Mouse (Mus musculus) cerebellum, adult 2 months (tissue): ENCODE measurements around the gene Zfp981. TPM values are rescaled to one million over a fixed set of nuclear protein-coding genes. Genes with fewer than 3 reads are reported as not detected.
"Not testable (repeated sequence)": the region's sequence is repeated elsewhere in the genome, so short reads cannot be mapped to it uniquely, and the experiment has no call there.

ENCODE experiments used
- DNase-seq, 2 experiments: peaks; one replicate each; pipeline ENCODE4 v3.0.0; 2021
- H3K27ac ChIP-seq: fragments of 200-500 bp; 2 replicates; pipeline ENCODE4 v1.5.1; 2012; ENCODE audit warnings: low read length, control low read depth, inconsistent platforms; ENCODE audit not compliant: insufficient read depth
- H3K27me3 ChIP-seq: fragments of 200-500 bp; 2 replicates; pipeline ENCODE4 v1.6.1; 2012; ENCODE audit warnings: inconsistent platforms, mild to moderate bottlenecking, low read length, moderate library complexity; ENCODE audit not compliant: control insufficient read depth, insufficient read depth
- H3K4me1 ChIP-seq: fragments of 200-500 bp; 2 replicates; pipeline ENCODE4 v1.6.1; 2011; ENCODE audit warnings: low read length; ENCODE audit not compliant: control insufficient read depth, insufficient read depth
- H3K4me3 ChIP-seq: fragments of 200-500 bp; replicated peaks from 2 replicates; pipeline ENCODE3; 2011; ENCODE audit warnings: mild to moderate bottlenecking, low read depth, low read length, control low read depth; ENCODE audit not compliant: insufficient read depth
- CTCF ChIP-seq: fragments of 200-500 bp; IDR thresholded peaks from 2 replicates; pipeline ENCODE4 v1.5.1; 2011; ENCODE audit warnings: low read depth, mild to moderate bottlenecking, control low read depth, low read length, moderate library complexity, borderline replicate concordance; ENCODE audit not compliant: insufficient read depth
- POLR2A ChIP-seq: fragments of 200-500 bp; IDR thresholded peaks from 2 replicates; pipeline ENCODE4 v1.6.1; 2011; ENCODE audit warnings: low read length, control low read depth, borderline replicate concordance; ENCODE audit not compliant: insufficient read depth
- WGBS: fragments of 180-500 bp; shearing (Covaris S2); methylation state at CpG from one replicate; pipeline ENCODE4 v1.1.7; 2018; 5-methylcytosine and 5-hydroxymethylcytosine counted together
- polyA plus RNA-seq: library from polyadenylated mRNA; depleted of rRNA; stranded (reverse); fragments of >200 nt; gene quantifications from 2 replicates; pipeline ENCODE4 v1.2.3, GENCODE M21; 2012; rRNA removed

Gene Zfp981
- polyA plus RNA-seq = 0.08 and 0.11 TPM in 2 replicates

DNA sequence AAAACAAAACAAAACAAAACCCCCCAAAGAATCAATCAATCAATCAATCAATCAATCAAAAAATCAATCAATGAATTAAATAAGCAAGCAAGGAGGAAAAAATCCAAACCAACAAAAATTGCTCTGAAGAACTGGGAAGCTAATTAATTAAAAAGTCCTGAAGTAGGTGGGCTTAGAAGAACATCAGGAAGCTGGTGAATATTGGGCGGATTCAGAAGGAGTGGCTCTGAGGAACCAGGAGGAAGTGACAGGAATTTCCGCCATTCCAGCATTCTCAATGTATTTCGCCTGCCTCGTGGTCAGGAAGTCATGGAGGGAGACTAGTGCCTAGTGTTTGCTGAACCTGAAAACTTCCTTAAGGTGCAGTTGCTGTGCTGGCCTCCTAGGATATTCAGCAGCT lies at the start of gene Zfp981:
Zfp981 (plus strand) TSS at position 301 of the 400 bp plus-strand sequence.
- 81% methylated on average over 4 of the region's 4 CpGs for WGBS
- H3K4me3 ChIP-seq, H3K4me1 ChIP-seq: not testable (repeated sequence)

GRCm38 (mm10) chr4:146452576-146452975 lies 49.3 kb upstream of the Zfp981 start:
- 74% methylated on average over 2 of the region's 2 CpGs for WGBS
- not testable (repeated sequence) for H3K27ac ChIP-seq, H3K4me3 ChIP-seq, H3K27me3 ChIP-seq, H3K4me1 ChIP-seq, DNase-seq

More for the DNA sequence above, at the start of gene Zfp981:
- DNase-seq, H3K27ac ChIP-seq, H3K27me3 ChIP-seq: not testable (repeated sequence)

- not testable (repeated sequence) for H3K4me1 ChIP-seq, H3K27me3 ChIP-seq, H3K27ac ChIP-seq, H3K4me3 ChIP-seq, DNase-seq
- 27% methylated on average over 1 of the region's 1 CpGs for WGBS
Measured at GRCm38 (mm10) chr4:146454170-146454569, 47.7 kb upstream of the Zfp981 start.

DNA sequence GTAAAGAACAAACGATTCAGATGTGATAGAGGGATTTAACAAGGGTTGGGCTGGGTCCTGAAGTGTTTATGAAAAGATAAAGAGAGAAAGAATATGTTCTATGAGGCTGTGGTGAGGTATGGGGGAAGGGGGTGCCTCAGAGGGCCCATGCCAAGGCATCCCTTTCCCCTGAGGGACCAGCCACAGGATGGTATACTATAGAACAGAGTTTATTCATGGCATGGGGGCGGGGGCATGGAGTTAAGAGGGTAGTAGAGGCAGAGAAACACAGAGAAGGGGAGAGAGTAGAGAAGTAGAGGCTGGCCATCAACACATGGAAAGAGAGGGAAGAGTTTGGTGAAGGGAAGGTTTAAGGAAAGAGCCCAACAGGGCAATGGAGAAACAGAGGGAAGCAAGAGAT lies 46.9 kb upstream of the Zfp981 start:
- Histone ChIP-seq H3K27me3 (no peaks in the 10 kb centered on the region), H3K4me3 (no peak overlapping the region), H3K27ac (no peak overlapping the region), H3K4me1 (no peaks in the 10 kb centered on the region)
- DNase-seq = no peak
- no peak for TF ChIP-seq POLR2A
- TF ChIP-seq CTCF = no peak
- WGBS = 23% methylated on average over 2 of the region's 2 CpGs

DNA sequence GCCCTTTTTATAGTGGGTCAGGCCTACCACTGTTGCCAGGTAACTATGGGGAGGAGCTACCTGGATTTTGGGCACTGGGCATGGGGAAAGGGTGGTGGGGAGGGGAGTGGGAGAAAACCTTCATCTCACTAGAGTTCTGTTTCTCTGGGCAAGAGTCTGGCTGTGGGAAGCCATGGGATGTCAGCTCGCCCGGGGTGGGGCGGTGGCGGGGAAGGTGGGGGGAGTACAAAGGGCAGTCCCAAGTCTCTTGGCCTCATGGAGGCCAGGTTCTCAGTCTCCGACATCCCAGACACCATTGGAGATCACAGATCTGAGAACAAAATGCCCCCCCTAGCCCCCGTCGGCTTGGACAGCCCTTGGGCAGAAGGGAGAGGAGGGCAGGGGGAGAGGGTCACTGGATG lies 46.5 kb upstream of the Zfp981 start:
- Histone ChIP-seq H3K4me1 (no peaks in the 10 kb centered on the region), H3K27me3 (no peaks in the 10 kb centered on the region), H3K27ac (no peak overlapping the region), H3K4me3 (no peak overlapping the region)
- WGBS = 91% methylated on average over 7 of the region's 7 CpGs
- no peak for TF ChIP-seq POLR2A
- no peak for DNase-seq

DNA sequence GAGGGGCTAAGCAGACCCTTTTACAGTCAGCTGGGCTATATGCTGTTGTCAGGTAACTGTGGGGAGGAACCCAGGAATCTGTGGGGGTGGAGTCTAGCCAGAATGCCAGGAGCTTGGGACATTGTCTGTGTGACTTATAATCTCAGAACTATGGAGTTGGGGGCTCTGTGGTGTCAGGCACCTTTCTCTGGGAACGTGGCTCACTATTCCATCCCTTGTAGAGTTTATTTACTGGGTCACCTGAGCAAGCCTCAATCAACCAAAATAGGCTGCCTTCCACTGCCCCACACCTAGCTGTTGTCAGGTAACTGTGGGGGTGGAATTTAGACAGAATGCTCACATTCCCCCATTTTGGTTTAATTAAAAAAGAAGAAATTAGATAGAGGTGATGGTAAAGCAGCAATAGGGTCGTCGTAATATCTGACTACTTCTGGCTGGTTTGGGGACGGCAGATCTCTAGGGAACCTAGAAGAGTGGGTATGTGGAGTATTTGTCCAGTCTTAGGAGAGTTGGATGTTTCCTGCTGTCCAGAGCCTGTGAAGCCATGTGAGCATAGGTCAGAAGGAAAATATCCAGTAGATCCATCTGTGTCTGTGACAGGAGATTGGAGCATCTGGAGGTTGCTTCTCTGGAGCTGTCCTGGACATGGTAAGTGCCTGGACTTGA lies 45.6 kb upstream of the Zfp981 start:
- H3K27me3 ChIP-seq = no peaks in the 10 kb centered on the region
- DNase-seq = no peak
- 58% methylated on average over 4 of the region's 4 CpGs for WGBS
- no peak overlapping the region for H3K27ac ChIP-seq
- no peaks in the 10 kb centered on the region for H3K4me1 ChIP-seq
- TF ChIP-seq POLR2A (no peak), CTCF (no peak)
- no peak overlapping the region for H3K4me3 ChIP-seq

- no peaks in the 10 kb centered on the region for H3K4me1 ChIP-seq
- WGBS = 30% methylated on average over 2 of the region's 2 CpGs
- DNase-seq = no peak
Measured at GRCm38 (mm10) chr4:146457126-146457525, 44.7 kb upstream of the Zfp981 start.

GRCm38 (mm10) chr4:146457720-146458119 lies 44.1 kb upstream of the Zfp981 start:
- no peak for TF ChIP-seq CTCF
- no peak for TF ChIP-seq POLR2A
- no peak for DNase-seq
- 37% methylated on average over 1 of the region's 1 CpGs for WGBS
- Histone ChIP-seq H3K27ac (no peak overlapping the region), H3K4me3 (no peak overlapping the region), H3K27me3 (no peaks in the 10 kb centered on the region), H3K4me1 (no peaks in the 10 kb centered on the region)

More at GRCm38 (mm10) chr4:146457126-146457525, 44.7 kb upstream of the Zfp981 start:
- Histone ChIP-seq H3K4me3 (no peak overlapping the region), H3K27ac (no peak overlapping the region), H3K27me3 (no peaks in the 10 kb centered on the region)
- TF ChIP-seq POLR2A = no peak
- TF ChIP-seq CTCF = no peak

DNA sequence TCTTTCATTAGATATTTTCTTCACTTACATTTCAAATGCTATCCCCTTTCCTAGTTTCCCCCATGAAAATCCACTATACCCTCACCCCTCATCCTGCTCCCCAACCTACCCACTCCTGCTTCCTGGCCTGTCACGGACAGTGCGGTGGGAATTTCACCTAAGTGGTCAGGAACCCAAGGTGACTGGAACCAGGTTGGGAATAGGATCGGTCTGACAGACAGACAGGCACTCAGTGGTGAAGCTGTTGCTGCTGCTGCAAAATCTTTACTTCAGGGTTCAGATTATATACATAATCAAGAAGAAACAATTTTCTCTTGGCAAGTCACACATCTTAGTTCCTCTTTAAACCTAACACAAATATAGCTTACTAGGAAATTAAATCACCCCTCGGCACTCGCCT lies 42.0 kb upstream of the Zfp981 start:
- DNase-seq, H3K27ac ChIP-seq, H3K4me3 ChIP-seq, H3K27me3 ChIP-seq, H3K4me1 ChIP-seq: not testable (repeated sequence)
- 77% methylated on average over 5 of the region's 5 CpGs for WGBS

- H3K4me3 ChIP-seq, H3K4me1 ChIP-seq, DNase-seq, H3K27ac ChIP-seq, H3K27me3 ChIP-seq: not testable (repeated sequence)
- 67% methylated on average over 5 of the region's 5 CpGs for WGBS
Measured at GRCm38 (mm10) chr4:146460685-146461084, 41.1 kb upstream of the Zfp981 start.

DNA sequence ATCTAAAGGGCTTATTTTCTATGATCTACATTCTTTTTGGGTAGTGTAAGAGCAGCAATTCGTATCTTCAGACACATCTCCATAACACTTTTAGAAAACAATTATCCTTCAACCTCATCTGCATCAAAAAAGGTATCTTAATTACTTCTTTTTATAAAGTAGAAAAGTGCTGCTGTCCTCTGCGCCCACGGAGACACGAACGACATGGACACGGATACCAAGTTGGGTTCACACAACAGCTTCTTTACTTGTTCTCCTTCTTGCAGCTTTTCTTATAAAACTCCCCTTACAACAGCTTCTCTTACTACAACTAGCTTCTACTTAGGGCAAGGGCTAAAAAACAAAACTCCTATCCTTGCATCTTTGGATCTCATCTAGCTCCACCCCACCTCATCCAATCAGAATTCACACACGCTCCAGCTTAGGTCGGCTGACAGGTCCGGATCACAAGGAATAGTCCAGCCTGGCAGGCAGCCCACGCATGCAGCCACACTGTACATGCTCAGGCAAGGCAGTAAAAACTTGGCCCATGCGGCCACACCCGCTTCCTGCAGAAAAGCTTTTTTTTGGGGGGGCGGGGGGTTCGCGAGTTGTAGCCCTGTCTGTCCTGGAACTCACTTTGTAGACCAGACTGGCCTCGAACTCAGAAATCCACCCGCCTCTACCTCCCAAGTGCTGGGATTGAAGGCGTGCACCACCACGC lies 38.0 kb upstream of the Zfp981 start:
- not testable (repeated sequence) for H3K4me3 ChIP-seq, H3K27me3 ChIP-seq, H3K27ac ChIP-seq, H3K4me1 ChIP-seq, DNase-seq
- WGBS = 85% methylated on average over 17 of the region's 19 CpGs

GRCm38 (mm10) chr4:146469984-146470383 lies 31.8 kb upstream of the Zfp981 start:
- WGBS = 82% methylated on average over 11 of the region's 12 CpGs
- not testable (repeated sequence) for H3K4me1 ChIP-seq, DNase-seq, H3K4me3 ChIP-seq, H3K27ac ChIP-seq, H3K27me3 ChIP-seq
